Mouse (Mus musculus) liver, adult 2 months (tissue): ENCODE data around the gene Pappa.

Source experiments
- CTCF ChIP-seq: fragments of 200-500 bp; IDR thresholded peaks from 2 replicates; pipeline ENCODE4 v1.5.1; 2011; ENCODE audit warnings: low read depth, low read length, control low read depth
- POLR2A ChIP-seq: fragments of 200-500 bp; IDR thresholded peaks from 2 replicates; pipeline ENCODE4 v1.6.1; 2011; ENCODE audit warnings: low read length, control low read depth; ENCODE audit not compliant: insufficient read depth; ENCODE audit errors: extremely low read depth

DNA sequence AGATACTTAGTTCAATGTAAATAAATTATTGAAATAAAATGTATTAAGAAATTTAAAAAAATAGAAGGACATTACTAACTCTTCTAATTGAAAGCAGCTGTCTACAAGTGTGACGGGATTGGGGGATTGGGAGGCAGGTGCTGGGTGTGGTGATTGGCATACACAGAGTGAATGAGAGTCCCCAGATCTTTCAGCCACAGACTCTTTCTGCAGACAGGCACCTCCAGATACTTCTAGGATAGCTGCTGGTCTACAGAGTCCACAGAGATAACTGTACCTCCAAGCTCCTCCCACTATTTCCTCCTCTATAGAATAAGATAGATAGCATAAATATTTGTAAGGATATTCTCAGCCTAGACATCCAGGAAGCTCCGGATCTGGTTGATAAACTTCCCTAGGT, 159.6 kb downstream of the Pappa start:
- TF ChIP-seq CTCF (no peak), POLR2A (no peak)
